In genomic region chr15:79802304-79802703, GRCm38 (mm10) we compare ENCODE assay signal across 17 mouse cellular contexts. TPM values are rescaled to one million over a fixed set of nuclear protein-coding genes. Genes with fewer than 3 reads are reported as not detected.
DNase-seq lines count a peak whose midpoint lies in the region; TF ChIP-seq lines count a peak whose summit lies in the region.
"Had no signal": no experiment of that assay in that cellular context is flagged by ENCODE, and none has a peak within 500 bp of the region (broad histone marks: within the 10 kb centered on the region; RNA-seq: fewer than 3 reads in every experiment).

No protein-coding gene starts in this region.

- H3K27ac ChIP-seq in layer of hippocampus, adult 2 months, result peak overlapping the region; percentile 79
- H3K27ac ChIP-seq: embryonic facial prominence, embryonic 10.5 days; forebrain, embryonic 13.5 days; intestine, embryonic 15.5 days; kidney, embryonic 15.5 days; limb, embryonic 13.5 days; liver, embryonic 15.5 days had no signal

- H3K4me3 ChIP-seq in layer of hippocampus, adult 2 months, result peak overlapping the region; percentile 60
- H3K4me3 ChIP-seq: embryonic facial prominence, embryonic 10.5 days; intestine, embryonic 15.5 days; kidney, embryonic 15.5 days; liver, embryonic 15.5 days had no signal

- peak in 1 of 2 experiments; percentile 28 for DNase-seq in layer of hippocampus, adult 2 months (ENCODE audit: low spot score in 2 of 2)
- DNase-seq in layer of hippocampus, adult 9-10 months (ENCODE audit: low spot score), result no peak
- DNase-seq in brain, adult 2 months (ENCODE audit: low read depth, low spot score), result peak; percentile 73
- DNase-seq in cerebellum, adult 11-12 months, result peak; percentile 85
- peak; percentile 84 to 89 for DNase-seq in cerebellum, postnatal 25 days
- no peak for DNase-seq in layer of hippocampus, postnatal 14 days (ENCODE audit: low spot score in 2 of 2)
- DNase-seq in right cerebral cortex, postnatal 25 days, result no peak
- DNase-seq: heart, postnatal 14 days; retina, postnatal 1 day; thymus, adult 2 months had no signal

- TF ChIP-seq CTCF in layer of hippocampus, adult 2 months (conservative IDR thresholded peaks at IDR 0.05), result no peak

RNA-seq across cellular contexts. Expression of gene Nptxr, which starts 2.3 kb away (rescaled TPM):
- total RNA-seq in layer of hippocampus, adult 2 months (2021), result 100 to 1,000 TPM; 756 to 804 TPM
- 100 to 1,000 TPM; 878 to 953 TPM for total RNA-seq in layer of hippocampus, postnatal 14 days (2021)

RNA-seq across cellular contexts. Expression of gene Dnal4, which starts 24.7 kb away (rescaled TPM):
- total RNA-seq in layer of hippocampus, adult 2 months (2021), result 10 to 100 TPM; 55.5 to 64.8 TPM
- 10 to 100 TPM; 41.1 TPM for total RNA-seq in layer of hippocampus, postnatal 14 days (2021)

RNA-seq across cellular contexts. Expression of gene Npcd, which starts 31.7 kb away (rescaled TPM):
- 10 to 100 TPM; 11.9 to 22.4 TPM for total RNA-seq in layer of hippocampus, adult 2 months (2021)
- total RNA-seq in layer of hippocampus, postnatal 14 days (2021), result 10 to 100 TPM; 21.9 to 36.2 TPM
- total RNA-seq: megakaryocyte progenitor cell, adult 5-6 weeks had no signal

RNA-seq across cellular contexts. Expression of gene Cbx6, which starts 32.2 kb away (rescaled TPM):
- 100 to 1,000 TPM; 336 to 347 TPM for total RNA-seq in layer of hippocampus, adult 2 months (2021)
- total RNA-seq in layer of hippocampus, postnatal 14 days (2021), result 100 to 1,000 TPM; 389 to 413 TPM

RNA-seq across cellular contexts. Expression of gene Sun2, which starts 60.0 kb away (rescaled TPM):
- 10 to 100 TPM; 29.2 to 34.8 TPM for total RNA-seq in layer of hippocampus, adult 2 months (2021)
- total RNA-seq in layer of hippocampus, postnatal 14 days (2021), result 10 to 100 TPM; 18.5 to 23.3 TPM

Comparison
In these comparisons a context has a peak if more than half of its experiments do, and no peak if none do; other contexts are left out.
1. DNase-seq: peak in brain, adult 2 months (single experiment), cerebellum, adult 11-12 months (single experiment) and cerebellum, postnatal 25 days (2 of 2); none in layer of hippocampus, adult 9-10 months (single experiment), layer of hippocampus, postnatal 14 days (0 of 2) and right cerebral cortex, postnatal 25 days (single experiment).